Mouse (Mus musculus): ENCODE results near the gene Pla2g3. TPM values are rescaled to one million over a fixed set of nuclear protein-coding genes. Genes with fewer than 3 reads are reported as not detected.

The Pla2g3 gene
- 0.99 and 1.4 TPM in 2 replicates for polyA plus RNA-seq (2012; rRNA removed)
- polyA plus RNA-seq (2014; fragmentation: Nextera tagmentation; extraction: Ambion mirVana) = 0.23 and 0.40 TPM in 2 replicates

GRCm38 (mm10) chr11:3487952-3488570 lies at the start of gene Pla2g3:
Gene Pla2g3, plus strand, starts transcription at chr11:3488284.
- Histone ChIP-seq H3K4me3 (replicated peaks; ENCODE audit: low read length) (no peak within 1 kb of the TSS), H3K4me1 (ENCODE audit: control insufficient read depth, insufficient read depth, low read length) (peaks cover 3% of the 10 kb centered on the region; the same call in 1 of the 2 replicates), H3K36me3 (ENCODE audit: control insufficient read depth, insufficient read depth, low read length) (no peaks in the 10 kb centered on the region), H3K4me2 (replicated peaks; ENCODE audit: low read depth, low read length, severe bottlenecking) (no peak within 1 kb of the TSS), H3K27me3 (ENCODE audit: control insufficient read depth, insufficient read depth, low read length) (no peaks in the 10 kb centered on the region), H3K27ac (replicated peaks; ENCODE audit: low read depth, low read length) (no peak within 1 kb of the TSS), H3K9ac (ENCODE audit: low read depth, low read length, severe bottlenecking) (no peak within 1 kb of the TSS), H3K9me3 (ENCODE audit: control insufficient read depth, low read length) (no peaks in the 10 kb centered on the region)
- no peak for ATAC-seq (ENCODE audit: low FRiP score, low read depth)
- DNase-seq (ENCODE audit: low spot score) = no peak
- no peak for TF ChIP-seq POLR2A (IDR thresholded peaks at IDR 0.05; ENCODE audit: borderline replicate concordance, extremely low read depth, insufficient read depth, insufficient read length)
- 8% methylated on average over 11 of the region's 11 CpGs for WGBS

- DNase-seq (ENCODE audit: low spot score) = peak; percentile 57
- no peaks in the 10 kb centered on the region for H3K36me3 ChIP-seq (ENCODE audit: control insufficient read depth, insufficient read depth, low read length)
- no peak overlapping the region for H3K9ac ChIP-seq (ENCODE audit: low read depth, low read length, severe bottlenecking)
- no peaks in the 10 kb centered on the region for H3K9me3 ChIP-seq (ENCODE audit: control insufficient read depth, low read length)
- no peaks in the 10 kb centered on the region for H3K27me3 ChIP-seq (ENCODE audit: control insufficient read depth, insufficient read depth, low read length)
- TF ChIP-seq POLR2A (IDR thresholded peaks at IDR 0.05; ENCODE audit: borderline replicate concordance, extremely low read depth, insufficient read depth, insufficient read length) = no peak
- no peak overlapping the region for H3K4me2 ChIP-seq (replicated peaks; ENCODE audit: low read depth, low read length, severe bottlenecking)
- ATAC-seq (ENCODE audit: low FRiP score, low read depth) = no peak
- H3K4me3 ChIP-seq (replicated peaks; ENCODE audit: low read length) = no peak overlapping the region
- no peak overlapping the region for H3K27ac ChIP-seq (replicated peaks; ENCODE audit: low read depth, low read length)
- no peaks in the 10 kb centered on the region for H3K4me1 ChIP-seq (ENCODE audit: control insufficient read depth, insufficient read depth, low read length)
Measured at GRCm38 (mm10) chr11:3441696-3442443, 46.2 kb upstream of the Pla2g3 start.

DNA sequence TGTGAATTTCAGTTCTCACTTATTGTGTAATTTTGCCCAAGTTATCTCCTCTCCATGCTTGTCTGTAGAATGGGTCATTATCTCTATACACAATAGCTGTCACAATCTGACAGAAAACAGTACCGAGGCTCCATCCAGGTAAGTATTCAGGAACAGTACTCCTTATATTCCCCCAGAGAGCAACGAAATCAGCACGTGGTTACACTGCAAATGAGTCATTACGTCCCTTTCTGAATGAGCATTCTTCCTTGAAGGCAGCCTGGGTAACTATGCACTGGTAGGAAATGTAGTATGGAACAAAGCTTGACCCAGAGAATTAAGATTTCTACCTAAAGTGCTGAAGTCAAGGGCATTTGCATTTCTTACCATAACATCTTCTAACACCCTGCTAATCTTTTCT lies 45.4 kb upstream of the Pla2g3 start:
- H3K36me3 ChIP-seq (ENCODE audit: control insufficient read depth, insufficient read depth, low read length) = no peaks in the 10 kb centered on the region
- ATAC-seq (ENCODE audit: low FRiP score, low read depth) (no peak), DNase-seq (ENCODE audit: low spot score) (no peak)
- H3K27ac ChIP-seq (replicated peaks; ENCODE audit: low read depth, low read length) = no peak overlapping the region
- H3K27me3 ChIP-seq (ENCODE audit: control insufficient read depth, insufficient read depth, low read length) = no peaks in the 10 kb centered on the region
- H3K9ac ChIP-seq (ENCODE audit: low read depth, low read length, severe bottlenecking) = no peak overlapping the region
- no peak overlapping the region for H3K4me2 ChIP-seq (replicated peaks; ENCODE audit: low read depth, low read length, severe bottlenecking)
- no peaks in the 10 kb centered on the region for H3K9me3 ChIP-seq (ENCODE audit: control insufficient read depth, low read length)
- WGBS = 72% methylated on average over 4 of the region's 4 CpGs
- H3K4me3 ChIP-seq (replicated peaks; ENCODE audit: low read length) = no peak overlapping the region
- TF ChIP-seq POLR2A (IDR thresholded peaks at IDR 0.05; ENCODE audit: borderline replicate concordance, extremely low read depth, insufficient read depth, insufficient read length) = no peak
- no peaks in the 10 kb centered on the region for H3K4me1 ChIP-seq (ENCODE audit: control insufficient read depth, insufficient read depth, low read length)

GRCm38 (mm10) chr11:3443091-3443490 lies 45.0 kb upstream of the Pla2g3 start:
- H3K9ac ChIP-seq (ENCODE audit: low read depth, low read length, severe bottlenecking) = no peak overlapping the region
- 95% methylated on average over 2 of the region's 2 CpGs for WGBS
- no peak overlapping the region for H3K4me3 ChIP-seq (replicated peaks; ENCODE audit: low read length)
- no peaks in the 10 kb centered on the region for H3K27me3 ChIP-seq (ENCODE audit: control insufficient read depth, insufficient read depth, low read length)
- H3K9me3 ChIP-seq (ENCODE audit: control insufficient read depth, low read length) = no peaks in the 10 kb centered on the region
- ATAC-seq (ENCODE audit: low FRiP score, low read depth) (no peak), DNase-seq (ENCODE audit: low spot score) (no peak)
- no peak for TF ChIP-seq POLR2A (IDR thresholded peaks at IDR 0.05; ENCODE audit: borderline replicate concordance, extremely low read depth, insufficient read depth, insufficient read length)
- no peaks in the 10 kb centered on the region for H3K4me1 ChIP-seq (ENCODE audit: control insufficient read depth, insufficient read depth, low read length)
- no peak overlapping the region for H3K27ac ChIP-seq (replicated peaks; ENCODE audit: low read depth, low read length)
- no peaks in the 10 kb centered on the region for H3K36me3 ChIP-seq (ENCODE audit: control insufficient read depth, insufficient read depth, low read length)
- H3K4me2 ChIP-seq (replicated peaks; ENCODE audit: low read depth, low read length, severe bottlenecking) = no peak overlapping the region

DNA sequence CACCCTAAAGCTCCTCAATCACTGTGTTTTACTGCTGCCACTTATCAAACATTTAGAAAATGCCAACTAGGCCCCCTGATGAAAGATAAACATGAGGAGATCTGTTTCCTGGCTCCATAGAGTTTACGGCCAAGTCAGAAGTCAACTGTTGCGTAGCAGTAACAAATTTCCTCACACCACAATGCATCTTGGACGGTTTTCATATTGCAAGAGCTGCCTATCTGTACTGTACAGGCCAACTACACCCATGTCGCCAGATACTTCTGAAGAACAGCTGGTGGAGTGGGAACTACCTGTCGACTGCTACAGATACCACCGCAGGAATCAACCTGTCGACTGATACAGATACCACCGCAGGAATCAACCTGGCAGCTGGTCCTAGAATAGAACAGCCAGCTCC lies 43.2 kb upstream of the Pla2g3 start:
- H3K4me3 ChIP-seq (replicated peaks; ENCODE audit: low read length) = no peak overlapping the region
- H3K4me1 ChIP-seq (ENCODE audit: control insufficient read depth, insufficient read depth, low read length) = no peaks in the 10 kb centered on the region
- H3K27ac ChIP-seq (replicated peaks; ENCODE audit: low read depth, low read length) = no peak overlapping the region
- H3K27me3 ChIP-seq (ENCODE audit: control insufficient read depth, insufficient read depth, low read length) = no peaks in the 10 kb centered on the region
- TF ChIP-seq POLR2A (IDR thresholded peaks at IDR 0.05; ENCODE audit: borderline replicate concordance, extremely low read depth, insufficient read depth, insufficient read length) = no peak
- H3K9ac ChIP-seq (ENCODE audit: low read depth, low read length, severe bottlenecking) = no peak overlapping the region
- no peak for ATAC-seq (ENCODE audit: low FRiP score, low read depth)
- no peak overlapping the region for H3K4me2 ChIP-seq (replicated peaks; ENCODE audit: low read depth, low read length, severe bottlenecking)
- 83% methylated on average over 8 of the region's 8 CpGs for WGBS
- DNase-seq (ENCODE audit: low spot score) = no peak
- H3K36me3 ChIP-seq (ENCODE audit: control insufficient read depth, insufficient read depth, low read length) = no peaks in the 10 kb centered on the region
- H3K9me3 ChIP-seq (ENCODE audit: control insufficient read depth, low read length) = no peaks in the 10 kb centered on the region

Measured in limb, embryonic 14.5 days (tissue).